Mouse (Mus musculus) heart, postnatal 0 days (tissue): Measurements from ENCODE around the gene Nav2. TPM values are rescaled to one million over a fixed set of nuclear protein-coding genes. Genes with fewer than 3 reads are reported as not detected.

Source experiments
- ATAC-seq: fragments of 200-750 bp; cut with Nextera tagmentation; 2 replicates; pipeline ENCODE4 v1.8.0; 2017; ENCODE audit warnings: low read depth, moderate number of reproducible peaks, moderate library complexity; ENCODE audit not compliant: insufficient read depth
- DNase-seq: peaks from one replicate; pipeline ENCODE4 v3.0.0-alpha.2; 2016; ENCODE audit warnings: low spot score
- H3K27ac ChIP-seq: fragments of 300-500 bp; sonication (generic); 2 replicates; pipeline ENCODE4 v1.5.1; 2014; ENCODE audit warnings: low read depth, mild to moderate bottlenecking
- H3K27me3 ChIP-seq: fragments of 300-500 bp; sonication (generic); 2 replicates; pipeline ENCODE4 v1.6.1; 2014; ENCODE audit warnings: low read length, mixed read lengths; ENCODE audit not compliant: control insufficient read depth, insufficient read depth
- H3K36me3 ChIP-seq: fragments of 300-500 bp; sonication (generic); replicated peaks from 2 replicates; pipeline ENCODE4 v1.6.1; 2014; ENCODE audit warnings: low read length, mixed read lengths; ENCODE audit not compliant: control insufficient read depth, insufficient read depth
- H3K4me1 ChIP-seq: fragments of 300-500 bp; sonication (generic); 2 replicates; pipeline ENCODE4 v1.6.1; 2014; ENCODE audit warnings: antibody characterized with exemption; ENCODE audit not compliant: control insufficient read depth, insufficient read depth
- H3K4me2 ChIP-seq: fragments of 300-500 bp; sonication (generic); 2 replicates; pipeline ENCODE4 v1.6.1; 2014; ENCODE audit warnings: low read depth, mild to moderate bottlenecking, low read length, moderate library complexity
- H3K4me3 ChIP-seq: fragments of 300-500 bp; sonication (generic); 2 replicates; pipeline ENCODE4 v1.5.1; 2014; ENCODE audit warnings: low read depth, low read length
- H3K9ac ChIP-seq: fragments of 300-500 bp; sonication (generic); replicated peaks from 2 replicates; pipeline ENCODE4 v1.6.1; 2014; ENCODE audit warnings: low read depth, low read length, mixed read lengths
- H3K9me3 ChIP-seq: fragments of 300-500 bp; sonication (generic); replicated peaks from 2 replicates; pipeline ENCODE4 v1.6.1; 2016; ENCODE audit warnings: low read length; ENCODE audit not compliant: control insufficient read depth
- CTCF ChIP-seq: IDR thresholded peaks from 2 replicates; pipeline ENCODE4 v1.5.1; 2016; ENCODE audit warnings: antibody characterized with exemption, control low read depth, low read depth
- EP300 ChIP-seq: IDR thresholded peaks from 2 replicates; pipeline ENCODE4 v1.6.1; 2016; ENCODE audit warnings: antibody characterized with exemption, low read depth
- WGBS: fragments of 180-500 bp; shearing (Covaris S2); extraction: QIAGEN DNeasy Blood & Tissue Kit; methylation state at CpG from one replicate; pipeline ENCODE4 v1.1.7; 2014; 5-methylcytosine and 5-hydroxymethylcytosine counted together
- polyA plus RNA-seq: library from polyadenylated mRNA; unstranded; fragments of >200 nt; fragmentation: Nextera tagmentation; extraction: Ambion mirVana; gene quantifications from 2 replicates; pipeline ENCODE4 v1.2.1, GENCODE M21; 2015
- total RNA-seq: library from RNA; depleted of rRNA; stranded (reverse); fragments of >200 nt; gene quantifications from 2 replicates; pipeline ENCODE4 v1.2.3, GENCODE M21; 2014; ENCODE audit warnings: low replicate concordance

Nav2 gene
- total and polyA plus RNA-seq, 2 experiments from 2014 or later: 22.8 to 77.9 TPM

DNA sequence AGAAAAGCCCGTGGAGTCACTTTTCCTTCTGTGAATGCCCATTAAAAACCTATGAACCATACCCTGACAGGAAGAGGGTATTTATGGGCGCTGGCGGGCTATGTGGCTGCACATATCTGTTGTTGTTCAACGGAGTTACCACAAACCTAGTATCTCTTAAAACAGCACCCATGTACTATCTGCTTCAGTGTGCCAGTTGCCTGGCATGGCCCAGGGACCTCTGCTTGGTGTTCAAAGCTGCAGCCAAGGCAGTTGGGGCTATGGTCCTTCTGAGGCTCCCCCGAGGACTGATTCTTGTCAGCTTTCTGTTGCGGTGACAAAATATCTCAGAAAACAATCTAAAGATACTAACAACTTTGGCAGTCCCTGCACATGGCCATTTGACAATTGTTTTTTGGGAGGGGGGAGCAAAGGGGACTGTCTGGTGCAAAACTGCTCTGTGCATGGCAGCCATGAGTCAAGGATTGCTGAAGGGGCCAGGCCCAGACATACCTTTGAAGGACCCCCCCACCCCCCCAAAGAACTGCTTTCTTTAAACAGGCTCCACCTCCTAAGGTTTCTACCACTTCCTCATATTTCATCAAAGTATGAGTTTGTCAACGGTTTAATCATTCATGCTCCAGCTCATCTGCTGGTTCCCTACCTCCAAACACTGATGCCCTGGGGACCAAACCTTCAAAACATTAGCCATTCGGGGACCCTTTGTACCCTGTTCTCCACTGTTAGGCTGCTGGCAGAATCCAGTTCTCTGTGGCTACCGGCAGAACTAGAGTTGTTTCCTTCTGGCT lies 43.7 kb upstream of the Nav2 start:
- Histone ChIP-seq H3K27ac (no peak overlapping the region), H3K4me3 (no peak overlapping the region), H3K9me3 (no peaks in the 10 kb centered on the region), H3K4me1 (peaks cover 15% of the 10 kb centered on the region), H3K36me3 (peaks cover 41% of the 10 kb centered on the region; the same call in 1 of the 2 replicates), H3K27me3 (no peaks in the 10 kb centered on the region), H3K4me2 (no peak overlapping the region), H3K9ac (no peak overlapping the region)
- ATAC-seq (no peak), DNase-seq (no peak)
- no peak for TF ChIP-seq CTCF
- TF ChIP-seq EP300: no peak
- WGBS: 84% methylated on average over 9 of the region's 9 CpGs

DNA sequence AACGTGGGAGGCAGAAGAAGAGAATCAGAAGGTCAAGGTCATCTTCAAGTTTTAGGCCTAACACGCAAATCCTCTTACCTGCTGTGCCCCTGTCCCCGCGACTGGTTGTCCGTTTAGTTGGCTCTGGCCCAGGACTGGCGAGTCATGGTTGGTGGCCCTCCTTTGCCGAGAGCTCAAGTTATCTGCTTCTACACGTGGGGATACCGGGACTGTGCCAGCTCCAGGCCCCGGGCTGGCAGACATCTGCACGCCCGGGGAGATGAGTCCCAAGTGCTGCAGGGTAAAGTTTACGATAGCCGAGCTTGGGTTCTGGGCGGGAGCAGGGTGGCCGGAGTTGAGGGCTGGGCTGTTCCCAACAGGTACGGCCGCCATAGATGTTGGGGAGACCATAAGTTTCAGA lies 40.9 kb upstream of the Nav2 start:
- H3K27me3 ChIP-seq: no peaks in the 10 kb centered on the region
- H3K4me1 ChIP-seq: peaks cover 10% of the 10 kb centered on the region; the same call in 1 of the 2 replicates
- TF ChIP-seq EP300 (no peak), CTCF (no peak)
- peaks cover 68% of the 10 kb centered on the region for H3K36me3 ChIP-seq
- no peak; the same call in 1 of the 2 replicates for ATAC-seq
- H3K27ac ChIP-seq: peak overlapping the region; percentile 2
- no peak overlapping the region for H3K4me2 ChIP-seq
- WGBS: 56% methylated on average over 18 of the region's 18 CpGs
- no peak overlapping the region for H3K4me3 ChIP-seq
- H3K9me3 ChIP-seq: no peaks in the 10 kb centered on the region
- no peak overlapping the region for H3K9ac ChIP-seq
- no peak for DNase-seq

DNA sequence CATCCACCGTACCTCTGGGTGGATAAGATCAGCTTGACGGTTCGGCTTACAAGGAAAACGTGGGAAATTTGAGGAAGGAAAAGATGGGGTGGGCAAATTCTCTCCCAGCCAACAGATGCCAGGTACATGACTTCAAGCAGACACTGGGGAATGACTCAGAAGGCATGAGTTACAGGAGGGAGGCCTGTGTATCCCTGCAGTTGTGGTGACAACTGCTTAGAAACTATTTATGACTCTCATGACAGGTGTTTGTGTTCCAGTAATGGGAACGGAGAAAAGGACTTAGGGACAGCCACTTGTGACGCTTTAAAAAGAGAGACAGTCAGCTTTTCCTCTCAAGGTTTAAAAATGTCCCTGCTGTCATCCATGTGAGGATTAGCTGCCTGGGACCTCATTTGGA lies 38.4 kb upstream of the Nav2 start:
- H3K36me3 ChIP-seq: peaks cover 90% of the 10 kb centered on the region
- no peaks in the 10 kb centered on the region for H3K9me3 ChIP-seq
- no peak overlapping the region for H3K27ac ChIP-seq
- no peaks in the 10 kb centered on the region; the same call in 1 of the 2 replicates for H3K4me1 ChIP-seq
- H3K27me3 ChIP-seq: no peaks in the 10 kb centered on the region
- no peak overlapping the region for H3K9ac ChIP-seq
- no peak overlapping the region for H3K4me2 ChIP-seq
- ATAC-seq (no peak), DNase-seq (no peak)
- WGBS: 87% methylated on average over 6 of the region's 6 CpGs
- H3K4me3 ChIP-seq: no peak overlapping the region
- TF ChIP-seq CTCF (no peak), EP300 (no peak)

DNA sequence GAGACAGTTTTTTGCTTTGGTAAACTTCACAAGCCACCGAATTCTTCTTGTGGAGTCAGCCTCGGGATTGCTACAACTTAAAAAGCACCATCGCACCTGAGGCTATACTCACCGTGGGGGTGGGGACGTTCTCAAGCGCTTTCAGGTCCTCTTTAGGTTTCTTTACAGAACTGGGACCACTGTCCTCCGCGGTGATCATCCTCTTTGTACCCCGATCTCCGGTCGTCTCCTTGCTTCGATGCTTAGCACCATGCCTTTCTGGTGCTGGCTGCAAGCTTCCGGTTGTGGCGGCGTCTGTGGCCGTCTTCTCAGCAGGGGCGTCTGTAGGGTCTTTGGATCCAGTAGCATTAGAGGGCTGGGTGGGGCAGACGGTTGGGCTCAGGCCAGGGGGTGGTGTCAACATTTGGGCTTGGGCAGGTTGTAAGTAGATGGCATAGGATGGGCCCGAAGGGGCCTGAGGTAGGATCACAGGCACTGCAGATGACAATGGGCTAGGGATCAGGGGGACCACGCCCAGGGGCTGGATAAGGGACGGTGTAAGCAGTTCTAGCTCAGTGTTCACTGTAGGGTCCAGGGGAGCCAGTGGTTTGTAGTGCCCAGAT lies 37.8 kb upstream of the Nav2 start:
- Histone ChIP-seq H3K4me3 (no peak overlapping the region), H3K4me2 (no peak overlapping the region), H3K36me3 (peaks cover 90% of the 10 kb centered on the region), H3K27me3 (no peaks in the 10 kb centered on the region), H3K9me3 (no peaks in the 10 kb centered on the region), H3K27ac (no peak overlapping the region), H3K4me1 (no peaks in the 10 kb centered on the region; the same call in 1 of the 2 replicates), H3K9ac (no peak overlapping the region)
- ATAC-seq: no peak
- TF ChIP-seq CTCF (no peak), EP300 (no peak)
- WGBS: 91% methylated on average over 21 of the region's 21 CpGs
- DNase-seq: no peak

DNA sequence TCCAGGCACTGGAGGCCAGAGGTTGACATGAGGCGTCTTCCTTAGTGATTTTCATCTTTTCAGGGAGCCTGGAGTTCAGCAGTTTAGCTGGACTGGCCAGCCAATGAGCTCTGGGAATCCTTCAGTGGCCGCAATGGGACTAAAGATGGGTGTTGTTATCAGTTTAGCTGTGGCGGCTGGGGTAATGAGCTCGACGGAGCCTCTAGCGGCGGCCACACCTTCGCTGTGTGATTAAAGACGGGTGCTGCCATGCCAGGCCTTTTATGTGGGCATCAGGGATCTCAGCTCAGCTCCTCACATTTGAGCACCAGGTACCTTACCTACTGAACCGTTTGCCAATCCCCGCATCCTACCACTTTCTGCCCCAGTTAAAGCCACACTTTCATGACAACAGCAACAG lies 37.2 kb upstream of the Nav2 start:
- WGBS: 76% methylated on average over 11 of the region's 11 CpGs
- Histone ChIP-seq H3K9ac (no peak overlapping the region), H3K27me3 (no peaks in the 10 kb centered on the region), H3K36me3 (peaks cover 88% of the 10 kb centered on the region), H3K27ac (no peak overlapping the region), H3K9me3 (no peaks in the 10 kb centered on the region), H3K4me2 (no peak overlapping the region), H3K4me3 (no peak overlapping the region), H3K4me1 (no peaks in the 10 kb centered on the region; the same call in 1 of the 2 replicates)
- DNase-seq (no peak), ATAC-seq (no peak)
- TF ChIP-seq EP300 (no peak), CTCF (peak; percentile 6; the same call in 1 of the 2 replicates)
